Mouse (Mus musculus): ENCODE results near the gene Slc28a1.

DNA sequence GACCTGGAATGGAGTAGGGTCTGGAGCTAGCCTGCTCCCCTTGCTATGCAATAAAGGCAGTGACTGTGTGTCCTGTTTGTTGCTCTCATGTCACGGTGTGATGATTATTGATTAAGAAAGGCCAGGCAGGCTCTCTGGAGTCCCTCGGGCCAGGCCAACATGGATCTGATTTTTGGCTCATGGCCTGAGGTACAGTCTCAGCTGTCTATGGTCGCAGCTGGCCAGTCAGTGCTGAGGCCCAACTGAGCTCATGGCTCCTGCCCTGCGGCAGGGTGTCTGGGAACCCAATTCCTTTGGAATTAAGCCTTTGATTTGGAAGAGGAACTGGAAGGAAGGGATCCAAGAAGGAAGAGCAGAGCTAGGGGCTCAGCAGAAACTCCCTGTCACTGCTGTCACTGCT lies 9.1 kb upstream of the Slc28a1 start:
- TF ChIP-seq POLR2A (IDR thresholded peaks at IDR 0.05; ENCODE audit: borderline replicate concordance, control insufficient read depth, low read depth, low read length), result no peak
- TF ChIP-seq CTCF (IDR thresholded peaks at IDR 0.05; ENCODE audit: control insufficient read depth, insufficient read depth, low read length), result no peak
